Mouse (Mus musculus) mouse embryonic stem cell (cell line): Measurements from ENCODE around the gene Cmpk2.
"Not testable (repeated sequence)": the region's sequence is repeated elsewhere in the genome, so short reads cannot be mapped to it uniquely, and the experiment has no call there.

Source experiments
- in situ Hi-C, 2 experiments: fragments of 300-500 bp; cut with MboI; formaldehyde crosslinking; loops; 1 replicate in 1 of 2; 3 replicates in 1 of 2; pipeline ENCODE4 v1.14.3; 2019 to 2020; ENCODE audit warnings: low sequenced_read_pairs in 2 of 2, low pct_unique_long_range_greater_than_20kb in 1 of 2, mixed read lengths in 1 of 2; ENCODE audit not compliant: unreplicated experiment in 1 of 2

The Cmpk2 gene

GRCm38 (mm10) chr12:26473746-26474145 lies 4.7 kb downstream of the Cmpk2 start:
- in situ Hi-C loops: no loop called here

GRCm38 (mm10) chr12:26477198-26477597 lies 8.2 kb downstream of the Cmpk2 start:
- in situ Hi-C loops: no loop called here

- in situ Hi-C loops: no loop called here
Measured at GRCm38 (mm10) chr12:26478196-26479004, 9.4 kb downstream of the Cmpk2 start.

- in situ Hi-C loops: not testable (repeated sequence)
Measured at GRCm38 (mm10) chr12:26485738-26486580, 17.0 kb downstream of the Cmpk2 start.

GRCm38 (mm10) chr12:26487874-26488616 lies 19.0 kb downstream of the Cmpk2 start:
- in situ Hi-C loops: no loop called here

GRCm38 (mm10) chr12:26488617-26489274 lies 19.7 kb downstream of the Cmpk2 start:
- in situ Hi-C loops: no loop called here

GRCm38 (mm10) chr12:26489942-26490341 lies 20.9 kb downstream of the Cmpk2 start:
- in situ Hi-C loops: no loop called here

- in situ Hi-C loops: no loop called here
Measured at GRCm38 (mm10) chr12:26501042-26501441, 32.0 kb downstream of the Cmpk2 start.

- in situ Hi-C loops: no loop called here
Measured at GRCm38 (mm10) chr12:26510971-26511370, 42.0 kb downstream of the Cmpk2 start.

GRCm38 (mm10) chr12:26518206-26518605 lies 49.2 kb downstream of the Cmpk2 start:
- in situ Hi-C loops: no loop called here

- in situ Hi-C loops: no loop called here
Measured at GRCm38 (mm10) chr12:26524943-26525697, 56.1 kb downstream of the Cmpk2 start.

GRCm38 (mm10) chr12:26525698-26526026 lies 56.7 kb downstream of the Cmpk2 start:
- in situ Hi-C loops: no loop called here
